Mouse (Mus musculus): ENCODE results near the gene Snapc3.
A peak's percentile ranks its signal among the peaks of the same experiment; 100 is the strongest.
"Not testable (repeated sequence)": the region's sequence is repeated elsewhere in the genome, so short reads cannot be mapped to it uniquely, and the experiment has no call there.

Gene Snapc3

GRCm38 (mm10) chr4:83418781-83419180 is 1.3 kb downstream of the Snapc3 start:
- DNase-seq: no peak

- DNase-seq: no peak
Measured at GRCm38 (mm10) chr4:83423641-83424040, 6.1 kb downstream of the Snapc3 start.

GRCm38 (mm10) chr4:83425119-83425518 is 7.6 kb downstream of the Snapc3 start:
- no peak for DNase-seq

- no peak for DNase-seq
Measured at GRCm38 (mm10) chr4:83427141-83427540, 9.6 kb downstream of the Snapc3 start.

- no peak for DNase-seq
Measured at GRCm38 (mm10) chr4:83427696-83428095, 10.2 kb downstream of the Snapc3 start.

- no peak for DNase-seq
Measured at GRCm38 (mm10) chr4:83428845-83429244, 11.3 kb downstream of the Snapc3 start.

- no peak for DNase-seq
Measured at GRCm38 (mm10) chr4:83431950-83432349, 14.4 kb downstream of the Snapc3 start.

- no peak for DNase-seq
Measured at GRCm38 (mm10) chr4:83432901-83433300, 15.4 kb downstream of the Snapc3 start.

- no peak for DNase-seq
Measured at GRCm38 (mm10) chr4:83436375-83436774, 18.9 kb downstream of the Snapc3 start.

- peak; percentile 6 for DNase-seq
Measured at GRCm38 (mm10) chr4:83438116-83438515, 20.6 kb downstream of the Snapc3 start.

GRCm38 (mm10) chr4:83439045-83439444 is 21.5 kb downstream of the Snapc3 start:
- DNase-seq: no peak

- no peak for DNase-seq
Measured at GRCm38 (mm10) chr4:83441050-83441449, 23.5 kb downstream of the Snapc3 start.

GRCm38 (mm10) chr4:83450785-83451184 is 33.3 kb downstream of the Snapc3 start:
- no peak for DNase-seq

- DNase-seq: no peak
Measured at GRCm38 (mm10) chr4:83460106-83460505, 42.6 kb downstream of the Snapc3 start.

- no peak for DNase-seq
Measured at GRCm38 (mm10) chr4:83464827-83465226, 47.3 kb downstream of the Snapc3 start.

- DNase-seq: no peak
Measured at GRCm38 (mm10) chr4:83467615-83468014, 50.1 kb downstream of the Snapc3 start.

- DNase-seq: no peak
Measured at GRCm38 (mm10) chr4:83468208-83468607, 50.7 kb downstream of the Snapc3 start.

GRCm38 (mm10) chr4:83485250-83485649 is 67.7 kb downstream of the Snapc3 start:
- DNase-seq: no peak

- peak; percentile 86 for DNase-seq
Measured at GRCm38 (mm10) chr4:83485735-83486116, 68.2 kb downstream of the Snapc3 start.

- DNase-seq: peak; percentile 87
Measured at GRCm38 (mm10) chr4:83486117-83486901, 68.8 kb downstream of the Snapc3 start, which contains the start of gene Psip1. TSS of gene Psip1 (minus strand) at chr4:83486459.

- no peak for DNase-seq
Measured at GRCm38 (mm10) chr4:83489121-83489520, 71.6 kb downstream of the Snapc3 start.

GRCm38 (mm10) chr4:83493112-83493511 is 75.6 kb downstream of the Snapc3 start:
- DNase-seq: no peak

GRCm38 (mm10) chr4:83497013-83497412 is 79.5 kb downstream of the Snapc3 start:
- DNase-seq: not testable (repeated sequence)

GRCm38 (mm10) chr4:83500154-83501036 is 82.9 kb downstream of the Snapc3 start:
- no peak for DNase-seq

Measured in kidney, postnatal 14 days (tissue).